Mouse (Mus musculus) adipocyte (in vitro differentiated cells): Measurements from ENCODE around the gene Lrrtm3.

Source experiments
- DNase-seq: peaks from one replicate; pipeline ENCODE4 v3.0.0-alpha.2; 2016; ENCODE audit warnings: low spot score

The Lrrtm3 gene

DNA sequence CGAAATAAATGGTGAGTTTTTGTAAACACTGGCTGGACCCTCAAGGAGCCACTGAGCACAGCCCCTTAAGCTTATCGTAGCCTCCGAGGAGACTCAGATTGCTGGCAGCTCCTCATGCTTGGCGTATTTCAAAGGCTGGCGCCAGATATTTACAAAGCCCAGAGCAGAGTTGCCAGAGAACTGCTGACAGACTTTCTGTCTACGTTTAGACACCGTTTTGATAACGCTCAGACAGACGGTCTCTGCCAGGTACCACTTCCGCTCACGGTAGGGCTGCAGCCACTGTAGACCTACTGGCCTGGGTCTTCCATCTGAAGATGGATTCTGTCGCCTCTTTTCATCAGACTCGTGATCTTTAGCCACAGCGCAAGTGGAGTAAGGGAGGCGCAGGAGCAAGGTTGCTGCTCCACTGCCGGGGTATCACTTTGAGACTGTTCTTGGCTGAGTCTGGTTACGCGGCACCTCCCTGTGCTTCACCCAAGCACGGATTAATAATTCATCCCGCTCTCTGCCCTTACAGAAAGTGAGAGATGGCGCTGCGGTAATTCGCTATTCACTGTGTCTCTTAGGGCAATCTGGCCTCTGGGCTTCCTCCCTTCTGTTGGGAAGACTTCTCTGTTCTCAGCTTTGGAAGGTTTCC is 203.5 kb downstream of the Lrrtm3 start:
- no peak for DNase-seq

DNA sequence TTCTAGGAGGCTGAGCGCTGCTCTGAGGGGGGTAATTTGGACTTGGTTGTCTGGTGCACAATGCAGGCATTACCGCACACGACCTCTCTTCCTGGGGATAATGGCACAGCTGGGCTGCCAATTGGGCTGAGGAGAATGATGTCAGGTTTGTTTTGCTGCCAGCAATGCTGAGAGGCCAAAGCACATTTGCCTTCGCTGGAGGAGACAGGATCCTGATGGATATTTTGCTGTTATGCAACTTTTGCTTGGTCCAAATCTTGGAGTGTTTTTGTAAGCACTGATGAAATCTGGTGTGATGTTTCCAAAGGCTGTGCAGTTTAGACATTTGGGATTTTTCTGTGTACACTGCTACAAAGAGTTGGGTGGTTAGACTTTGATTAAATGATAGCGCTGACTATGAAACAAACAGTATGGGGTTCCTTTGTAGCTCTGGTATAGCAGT is 209.6 kb downstream of the Lrrtm3 start:
- DNase-seq: peak; percentile 13
